Mouse (Mus musculus): ENCODE data around the gene Morc4.

- no peak for TF ChIP-seq CTCF (IDR thresholded peaks at IDR 0.05; ENCODE audit: extremely low read depth, insufficient read depth, insufficient read length, insufficient replicate concordance)
- TF ChIP-seq POLR2A (IDR thresholded peaks at IDR 0.05; ENCODE audit: low read depth, low read length), result no peak
Measured at GRCm38 (mm10) chrX:139877936-139878335, 6.5 kb upstream of the Morc4 start.

Measured in spleen, adult 2 months (tissue).